Mouse (Mus musculus): ENCODE data around the gene Gm30083. TPM values are rescaled to one million over a fixed set of nuclear protein-coding genes. Genes with fewer than 3 reads are reported as not detected.

Gm30083 gene
- total and polyA plus RNA-seq, 3 experiments = not detected

GRCm38 (mm10) chr14:34016381-34016780 lies 1.4 kb upstream of the Gm30083 start, which contains the start of gene Gm5460:
Gene Gm5460 (plus strand): TSS chr14:34016758.
- Histone ChIP-seq H3K9me3 (replicated peaks; ENCODE audit: insufficient read depth, low read length) (no peaks in the 10 kb centered on the region), H3K4me3 (ENCODE audit: control insufficient read depth in 1 of 2, insufficient read depth in 1 of 2, low read depth in 2 of 2, low read length in 2 of 2) (no peak within 1 kb of the TSS)
- DNase-seq (ENCODE audit: low read depth, low spot score) = no peak

GRCm38 (mm10) chr14:34002358-34002757 lies 12.6 kb downstream of the Gm30083 start:
- no peak for DNase-seq (ENCODE audit: low read depth, low spot score)
- H3K4me3 ChIP-seq (ENCODE audit: control insufficient read depth in 1 of 2, insufficient read depth in 1 of 2, low read depth in 2 of 2, low read length in 2 of 2) = no peak overlapping the region
- no peak overlapping the region for H3K9ac ChIP-seq (ENCODE audit: control insufficient read depth, low read depth, low read length, poor library complexity, severe bottlenecking)
- H3K36me3 ChIP-seq (ENCODE audit: control insufficient read depth in 1 of 2, insufficient read depth in 2 of 2, low read length in 2 of 2) = no peaks in the 10 kb centered on the region
- H3K4me1 ChIP-seq (ENCODE audit: control insufficient read depth in 1 of 2, insufficient read depth in 2 of 2, low read length in 2 of 2) = no peaks in the 10 kb centered on the region
- no peaks in the 10 kb centered on the region for H3K9me3 ChIP-seq (replicated peaks; ENCODE audit: insufficient read depth, low read length)
- H3K79me2 ChIP-seq (ENCODE audit: control insufficient read depth, insufficient read depth, low read length, poor library complexity) = no peaks in the 10 kb centered on the region
- H3K27me3 ChIP-seq (ENCODE audit: control insufficient read depth in 1 of 2, insufficient read depth in 2 of 2, low read length in 2 of 2) = no peaks in the 10 kb centered on the region
- H3K27ac ChIP-seq (ENCODE audit: control insufficient read depth, low read depth, low read length) = no peak overlapping the region
- TF ChIP-seq ZNF384 (IDR thresholded peaks at IDR 0.05; ENCODE audit: low read depth, low read length) (no peak), EP300 (IDR thresholded peaks at IDR 0.05; ENCODE audit: low read depth in 1 of 2, low read length in 2 of 2) (no peak)

More at GRCm38 (mm10) chr14:34016381-34016780, 1.4 kb upstream of the Gm30083 start, which contains the start of gene Gm5460:
- no peaks in the 10 kb centered on the region for H3K27me3 ChIP-seq (ENCODE audit: control insufficient read depth in 1 of 2, insufficient read depth in 2 of 2, low read length in 2 of 2)
- H3K36me3 ChIP-seq (ENCODE audit: control insufficient read depth in 1 of 2, insufficient read depth in 2 of 2, low read length in 2 of 2) = no peaks in the 10 kb centered on the region
- TF ChIP-seq NELFE (IDR thresholded peaks at IDR 0.05; ENCODE audit: low read depth, low read length) (no peak), MAX (IDR thresholded peaks at IDR 0.05; ENCODE audit: low read length) (no peak), HCFC1 (IDR thresholded peaks at IDR 0.05; ENCODE audit: low read depth, low read length) (no peak), TAL1 (IDR thresholded peaks at IDR 0.05; ENCODE audit: low read length) (no peak), POLR2A (IDR thresholded peaks at IDR 0.05; ENCODE audit: control insufficient read depth in 1 of 2, insufficient read depth in 1 of 2, low read depth in 1 of 2, low read length in 2 of 2, poor library complexity in 1 of 2) (no peak), ETS1 (IDR thresholded peaks at IDR 0.05; ENCODE audit: low read depth, low read length) (no peak), POLR2AphosphoS5 (IDR thresholded peaks at IDR 0.05; ENCODE audit: borderline replicate concordance, low read depth, low read length) (no peak), MYC (IDR thresholded peaks at IDR 0.05; ENCODE audit: low read depth, low read length) (no peak), CHD2 (IDR thresholded peaks at IDR 0.05; ENCODE audit: low read length) (no peak), ELF1 (IDR thresholded peaks at IDR 0.05; ENCODE audit: low read depth, low read length) (no peak), ZKSCAN1 (IDR thresholded peaks at IDR 0.05; ENCODE audit: low read depth, low read length) (no peak), MYB (IDR thresholded peaks at IDR 0.05; ENCODE audit: low read depth, low read length) (no peak), GABPA (IDR thresholded peaks at IDR 0.05; ENCODE audit: low read depth, low read length) (no peak), USF2 (IDR thresholded peaks at IDR 0.05; ENCODE audit: borderline replicate concordance in 1 of 2, insufficient read depth in 1 of 2, low read depth in 1 of 2, low read length in 2 of 2) (no peak), CHD1 (IDR thresholded peaks at IDR 0.05; ENCODE audit: low read depth, low read length) (no peak), MXI1 (IDR thresholded peaks at IDR 0.05; ENCODE audit: low read depth, low read length) (no peak)
- H3K9ac ChIP-seq (ENCODE audit: control insufficient read depth, low read depth, low read length, poor library complexity, severe bottlenecking) = no peak within 1 kb of the TSS
- no peaks in the 10 kb centered on the region for H3K4me1 ChIP-seq (ENCODE audit: control insufficient read depth in 1 of 2, insufficient read depth in 2 of 2, low read length in 2 of 2)
- no peak within 1 kb of the TSS for H3K27ac ChIP-seq (ENCODE audit: control insufficient read depth, low read depth, low read length)
- H3K79me2 ChIP-seq (ENCODE audit: control insufficient read depth, insufficient read depth, low read length, poor library complexity) = no peaks in the 10 kb centered on the region
